Mouse (Mus musculus) liver, embryonic 15.5 days (tissue): ENCODE data around the gene Cacna2d2. TPM values are rescaled to one million over a fixed set of nuclear protein-coding genes. Genes with fewer than 3 reads are reported as not detected.

ENCODE experiments used
- polyA plus RNA-seq: library from polyadenylated mRNA; unstranded; fragments of >200 nt; fragmentation: Nextera tagmentation; extraction: Ambion mirVana; gene quantifications from 2 replicates; pipeline ENCODE4 v1.2.1, GENCODE M21; 2015

Gene Cacna2d2
- polyA plus RNA-seq, 1 experiment from 2014 or later, result 0.02 TPM

Other genes starting within 250 kb of the Cacna2d2 start
- 0.01 TPM in 1 of 2 replicates, not detected in the other for gene Dock3, start 167.7 kb upstream of the Cacna2d2 start, polyA plus RNA-seq
- gene Mapkapk3, start 109.7 kb upstream of the Cacna2d2 start, polyA plus RNA-seq, result 10.0 and 11.7 TPM in 2 replicates
- gene Cish, start 103.6 kb upstream of the Cacna2d2 start, polyA plus RNA-seq, result 11.6 and 12.4 TPM in 2 replicates
- gene Hemk1, start 61.3 kb upstream of the Cacna2d2 start, polyA plus RNA-seq, result 3.6 and 3.7 TPM in 2 replicates
- gene 6430571L13Rik, start 59.0 kb upstream of the Cacna2d2 start, polyA plus RNA-seq, result 0.12 TPM in 2 replicates
- gene Tmem115, start 134.3 kb downstream of the Cacna2d2 start, polyA plus RNA-seq, result 15.2 and 15.9 TPM in 2 replicates
- 13.1 and 13.2 TPM in 2 replicates for gene Cyb561d2, start 142.6 kb downstream of the Cacna2d2 start, polyA plus RNA-seq
- gene Nprl2, start 142.6 kb downstream of the Cacna2d2 start, polyA plus RNA-seq, result 11.2 and 13.2 TPM in 2 replicates
- 0.64 and 1.0 TPM in 2 replicates for gene Zmynd10, start 147.7 kb downstream of the Cacna2d2 start, polyA plus RNA-seq
- gene Rassf1, start 151.9 kb downstream of the Cacna2d2 start, polyA plus RNA-seq, result 15.8 and 18.7 TPM in 2 replicates
- 34.1 and 36.1 TPM in 2 replicates for gene Tusc2, start 163.6 kb downstream of the Cacna2d2 start, polyA plus RNA-seq
- 48.8 and 56.3 TPM in 2 replicates for gene Hyal2, start 168.3 kb downstream of the Cacna2d2 start, polyA plus RNA-seq
- gene Hyal1, start 177.3 kb downstream of the Cacna2d2 start, polyA plus RNA-seq, result 3.2 and 4.2 TPM in 2 replicates
- 12.3 and 12.8 TPM in 2 replicates for gene Naa80, start 179.3 kb downstream of the Cacna2d2 start, polyA plus RNA-seq
- gene Hyal3, start 181.2 kb downstream of the Cacna2d2 start, polyA plus RNA-seq, result 0.64 TPM in 2 replicates
- 161 and 198 TPM in 2 replicates for gene Ifrd2, start 188.0 kb downstream of the Cacna2d2 start, polyA plus RNA-seq
- gene Sema3b, start 209.6 kb downstream of the Cacna2d2 start, polyA plus RNA-seq, result 0.74 and 0.77 TPM in 2 replicates
- 162 and 167 TPM in 2 replicates for gene Gnai2, start 235.8 kb downstream of the Cacna2d2 start, polyA plus RNA-seq